Mouse (Mus musculus): Measurements from ENCODE around the gene Ttc37. TPM values are rescaled to one million over a fixed set of nuclear protein-coding genes. Genes with fewer than 3 reads are reported as not detected.

Gene Ttc37
- total and polyA plus RNA-seq, 3 experiments, result 16.8 to 116 (median 20.3) TPM

GRCm38 (mm10) chr13:76063548-76063947 is 35.0 kb upstream of the Ttc37 start:
- H3K27me3 ChIP-seq (ENCODE audit: control insufficient read depth in 1 of 2, insufficient read depth in 2 of 2, low read length in 2 of 2), result no peaks in the 10 kb centered on the region
- no peak overlapping the region for H3K9ac ChIP-seq (ENCODE audit: control insufficient read depth, low read depth, low read length, poor library complexity, severe bottlenecking)
- no peak overlapping the region for H3K27ac ChIP-seq (ENCODE audit: control insufficient read depth, low read depth, low read length)
- H3K79me2 ChIP-seq (ENCODE audit: control insufficient read depth, insufficient read depth, low read length, poor library complexity), result no peaks in the 10 kb centered on the region
- H3K9me3 ChIP-seq (replicated peaks; ENCODE audit: insufficient read depth, low read length), result no peaks in the 10 kb centered on the region
- H3K4me1 ChIP-seq (ENCODE audit: control insufficient read depth in 1 of 2, insufficient read depth in 2 of 2, low read length in 2 of 2), result no peaks in the 10 kb centered on the region
- no peaks in the 10 kb centered on the region for H3K36me3 ChIP-seq (ENCODE audit: control insufficient read depth in 1 of 2, insufficient read depth in 2 of 2, low read length in 2 of 2)
- TF ChIP-seq SMC3 (IDR thresholded peaks at IDR 0.05; ENCODE audit: low read depth, low read length) (no peak), HCFC1 (IDR thresholded peaks at IDR 0.05; ENCODE audit: low read depth, low read length) (no peak), MYB (IDR thresholded peaks at IDR 0.05; ENCODE audit: low read depth, low read length) (no peak), ETS1 (IDR thresholded peaks at IDR 0.05; ENCODE audit: low read depth, low read length) (no peak), CTCF (IDR thresholded peaks at IDR 0.05 in 2 of 3, conservative IDR thresholded peaks at IDR 0.05 in 1 of 3; ENCODE audit: control insufficient read depth in 1 of 3, insufficient read depth in 1 of 3, low read depth in 2 of 3, low read length in 3 of 3, poor library complexity in 1 of 3, severe bottlenecking in 1 of 3) (no peak), POLR2A (IDR thresholded peaks at IDR 0.05; ENCODE audit: control insufficient read depth in 1 of 2, insufficient read depth in 1 of 2, low read depth in 1 of 2, low read length in 2 of 2, poor library complexity in 1 of 2) (no peak), TBP (IDR thresholded peaks at IDR 0.05; ENCODE audit: low read depth, low read length) (no peak), CHD2 (IDR thresholded peaks at IDR 0.05; ENCODE audit: low read length) (no peak), GATA1 (IDR thresholded peaks at IDR 0.05; ENCODE audit: low read depth, low read length) (no peak), E2F4 (IDR thresholded peaks at IDR 0.05; ENCODE audit: borderline replicate concordance, low read depth, low read length) (no peak), ZKSCAN1 (IDR thresholded peaks at IDR 0.05; ENCODE audit: low read depth, low read length) (no peak), POLR2AphosphoS5 (IDR thresholded peaks at IDR 0.05; ENCODE audit: borderline replicate concordance, low read depth, low read length) (no peak), POLR2AphosphoS2 (IDR thresholded peaks at IDR 0.05; ENCODE audit: low read length) (no peak), USF2 (IDR thresholded peaks at IDR 0.05; ENCODE audit: borderline replicate concordance in 1 of 2, insufficient read depth in 1 of 2, low read depth in 1 of 2, low read length in 2 of 2) (no peak), ELF1 (IDR thresholded peaks at IDR 0.05; ENCODE audit: low read depth, low read length) (no peak), TAL1 (IDR thresholded peaks at IDR 0.05; ENCODE audit: low read length) (no peak), ZNF384 (IDR thresholded peaks at IDR 0.05; ENCODE audit: low read depth, low read length) (no peak), RCOR1 (IDR thresholded peaks at IDR 0.05; ENCODE audit: low read depth, low read length) (no peak)
- H3K4me3 ChIP-seq (ENCODE audit: control insufficient read depth in 1 of 2, insufficient read depth in 1 of 2, low read depth in 2 of 2, low read length in 2 of 2), result no peak overlapping the region
- DNase-seq (ENCODE audit: low read depth, low spot score), result no peak

- Histone ChIP-seq H3K4me3 (ENCODE audit: control insufficient read depth in 1 of 2, insufficient read depth in 1 of 2, low read depth in 2 of 2, low read length in 2 of 2) (no peak overlapping the region), H3K27me3 (ENCODE audit: control insufficient read depth in 1 of 2, insufficient read depth in 2 of 2, low read length in 2 of 2) (no peaks in the 10 kb centered on the region), H3K4me1 (ENCODE audit: control insufficient read depth in 1 of 2, insufficient read depth in 2 of 2, low read length in 2 of 2) (no peaks in the 10 kb centered on the region), H3K27ac (ENCODE audit: control insufficient read depth, low read depth, low read length) (no peak overlapping the region), H3K9ac (ENCODE audit: control insufficient read depth, low read depth, low read length, poor library complexity, severe bottlenecking) (no peak overlapping the region), H3K36me3 (ENCODE audit: control insufficient read depth in 1 of 2, insufficient read depth in 2 of 2, low read length in 2 of 2) (no peaks in the 10 kb centered on the region), H3K9me3 (replicated peaks; ENCODE audit: insufficient read depth, low read length) (no peaks in the 10 kb centered on the region), H3K79me2 (ENCODE audit: control insufficient read depth, insufficient read depth, low read length, poor library complexity) (no peaks in the 10 kb centered on the region)
- no peak for TF ChIP-seq USF1 (IDR thresholded peaks at IDR 0.05; ENCODE audit: low read depth, low read length)
- no peak for TF ChIP-seq ZNF384 (IDR thresholded peaks at IDR 0.05; ENCODE audit: low read depth, low read length)
- no peak for TF ChIP-seq ZC3H11A (IDR thresholded peaks at IDR 0.05; ENCODE audit: low read depth, low read length)
- no peak for TF ChIP-seq TAL1 (IDR thresholded peaks at IDR 0.05; ENCODE audit: low read length)
- TF ChIP-seq CTCF (IDR thresholded peaks at IDR 0.05 in 2 of 3, conservative IDR thresholded peaks at IDR 0.05 in 1 of 3; ENCODE audit: control insufficient read depth in 1 of 3, insufficient read depth in 1 of 3, low read depth in 2 of 3, low read length in 3 of 3, poor library complexity in 1 of 3, severe bottlenecking in 1 of 3), result no peak
- TF ChIP-seq RCOR1 (IDR thresholded peaks at IDR 0.05; ENCODE audit: low read depth, low read length), result no peak
- TF ChIP-seq ELF1 (IDR thresholded peaks at IDR 0.05; ENCODE audit: low read depth, low read length), result no peak
- no peak for TF ChIP-seq GABPA (IDR thresholded peaks at IDR 0.05; ENCODE audit: low read depth, low read length)
- no peak for TF ChIP-seq POLR2AphosphoS5 (IDR thresholded peaks at IDR 0.05; ENCODE audit: borderline replicate concordance, low read depth, low read length)
- no peak for TF ChIP-seq SMC3 (IDR thresholded peaks at IDR 0.05; ENCODE audit: low read depth, low read length)
- no peak for TF ChIP-seq TCF12 (IDR thresholded peaks at IDR 0.05; ENCODE audit: low read depth, low read length)
- TF ChIP-seq UBTF (IDR thresholded peaks at IDR 0.05; ENCODE audit: borderline replicate concordance, insufficient read depth, low read depth, low read length), result no peak
- DNase-seq (ENCODE audit: low read depth, low spot score), result no peak
Observed at GRCm38 (mm10) chr13:76064363-76064945, 34.1 kb upstream of the Ttc37 start.

Data from MEL (cell line).